ENCODE assay signal across 11 mouse cellular contexts in genomic region chr6:59667356-59667755, GRCm38 (mm10).
A peak's percentile ranks its signal among the peaks of the same experiment; 100 is the strongest.
DNase-seq lines count a peak whose midpoint lies in the region; ATAC-seq and TF ChIP-seq lines count a peak whose summit lies in the region.
"Had no signal": no experiment of that assay in that cellular context is flagged by ENCODE, and none has a peak within 500 bp of the region (broad histone marks: within the 10 kb centered on the region; RNA-seq: fewer than 3 reads in every experiment).

No protein-coding gene starts in this region.

- no peaks in the 10 kb centered on the region for H3K36me3 ChIP-seq in kidney, embryonic 14.5 days (ENCODE audit: control insufficient read depth, insufficient read depth, low read length)
- no peaks in the 10 kb centered on the region for H3K36me3 ChIP-seq in midbrain, postnatal 0 days (ENCODE audit: insufficient read depth, low read length)
- no peaks in the 10 kb centered on the region for H3K36me3 ChIP-seq in midbrain, embryonic 16.5 days (ENCODE audit: control insufficient read depth, insufficient read depth, low read length)
- H3K36me3 ChIP-seq: heart, embryonic 10.5 days; hindbrain, embryonic 12.5 days; limb, embryonic 15.5 days had no signal

- no peaks in the 10 kb centered on the region for H3K27me3 ChIP-seq in kidney, embryonic 14.5 days (ENCODE audit: control insufficient read depth, insufficient read depth, low read length)
- no peaks in the 10 kb centered on the region for H3K27me3 ChIP-seq in midbrain, postnatal 0 days (ENCODE audit: insufficient read depth, low read length)
- H3K27me3 ChIP-seq in midbrain, embryonic 16.5 days (ENCODE audit: control insufficient read depth, insufficient read depth, low read depth, low read length) = no peaks in the 10 kb centered on the region
- H3K27me3 ChIP-seq: hindbrain, embryonic 12.5 days; limb, embryonic 15.5 days; Patski had no signal

- H3K4me1 ChIP-seq in kidney, embryonic 14.5 days (ENCODE audit: control insufficient read depth, insufficient read depth, low read length) = no peaks in the 10 kb centered on the region
- no peaks in the 10 kb centered on the region for H3K4me1 ChIP-seq in midbrain, postnatal 0 days (ENCODE audit: insufficient read depth, low read length)
- H3K4me1 ChIP-seq in midbrain, embryonic 16.5 days (ENCODE audit: control insufficient read depth, insufficient read depth, low read length) = no peaks in the 10 kb centered on the region
- H3K4me1 ChIP-seq: heart, embryonic 10.5 days; hindbrain, embryonic 12.5 days; limb, embryonic 15.5 days had no signal

- H3K4me2 ChIP-seq in kidney, embryonic 14.5 days (replicated peaks; ENCODE audit: low read depth, low read length) = no peak overlapping the region
- H3K4me2 ChIP-seq in midbrain, postnatal 0 days (ENCODE audit: low read depth, low read length, poor library complexity, severe bottlenecking) = no peak overlapping the region
- no peak overlapping the region for H3K4me2 ChIP-seq in midbrain, embryonic 16.5 days (ENCODE audit: low read length)
- H3K4me2 ChIP-seq: hindbrain, embryonic 12.5 days; limb, embryonic 15.5 days had no signal

- H3K9me3 ChIP-seq in kidney, embryonic 14.5 days (ENCODE audit: control insufficient read depth, low read length) = no peaks in the 10 kb centered on the region; the same call in 1 of the 2 replicates
- 0 out of 2 replicates have a peak, but pooled peaks cover 3% of the 10 kb centered on the region for H3K9me3 ChIP-seq in midbrain, postnatal 0 days (ENCODE audit: low read length)
- no peaks in the 10 kb centered on the region for H3K9me3 ChIP-seq in midbrain, embryonic 16.5 days (replicated peaks; ENCODE audit: control insufficient read depth, low read length, poor library complexity, severe bottlenecking)
- H3K9me3 ChIP-seq: heart, embryonic 10.5 days; hindbrain, embryonic 12.5 days; limb, embryonic 15.5 days had no signal

- peak; percentile 23 for DNase-seq in kidney, adult 18-20 months
- DNase-seq in midbrain, postnatal 0 days (ENCODE audit: low spot score) = no peak
- DNase-seq in ZHBTc4 (ENCODE audit: low read depth, low spot score) = peak; percentile 48
- DNase-seq in urinary bladder, adult 2 months (ENCODE audit: low spot score) = no peak
- DNase-seq in layer of hippocampus, postnatal 10 days (ENCODE audit: low spot score in 2 of 2) = no peak

- TF ChIP-seq CTCF in midbrain, postnatal 0 days (IDR thresholded peaks at IDR 0.05) = peak; percentile 18; the same call in 1 of the 2 replicates

- H3K4me3 ChIP-seq in kidney, embryonic 14.5 days (ENCODE audit: low read length) = no peak overlapping the region
- no peak overlapping the region for H3K4me3 ChIP-seq in midbrain, postnatal 0 days (ENCODE audit: low read depth, low read length)
- H3K4me3 ChIP-seq in midbrain, embryonic 16.5 days (ENCODE audit: low read depth, low read length) = no peak overlapping the region
- H3K4me3 ChIP-seq: heart, embryonic 10.5 days; hindbrain, embryonic 12.5 days; limb, embryonic 15.5 days had no signal

- H3K27ac ChIP-seq in kidney, embryonic 14.5 days (ENCODE audit: low read depth, low read length) = no peak overlapping the region
- H3K27ac ChIP-seq in midbrain, postnatal 0 days (ENCODE audit: low read depth, low read length) = no peak overlapping the region
- H3K27ac ChIP-seq in midbrain, embryonic 16.5 days (ENCODE audit: low read length) = no peak overlapping the region
- H3K27ac ChIP-seq: heart, embryonic 10.5 days; hindbrain, embryonic 12.5 days; limb, embryonic 15.5 days had no signal

- H3K9ac ChIP-seq in kidney, embryonic 14.5 days (ENCODE audit: low read depth, low read length) = no peak overlapping the region
- H3K9ac ChIP-seq in midbrain, postnatal 0 days (replicated peaks; ENCODE audit: low read length, poor library complexity, severe bottlenecking) = no peak overlapping the region
- no peak overlapping the region for H3K9ac ChIP-seq in midbrain, embryonic 16.5 days (ENCODE audit: low read depth, low read length)
- H3K9ac ChIP-seq: hindbrain, embryonic 12.5 days; limb, embryonic 15.5 days had no signal

- no peak for ATAC-seq in kidney, embryonic 14.5 days (ENCODE audit: low FRiP score, low TSS enrichment)
- no peak for ATAC-seq in midbrain, postnatal 0 days (ENCODE audit: low FRiP score)
- ATAC-seq in midbrain, embryonic 16.5 days = no peak
- ATAC-seq: Patski had no signal

- 64% methylated on average over 3 of the region's 3 CpGs for WGBS in kidney, embryonic 14.5 days
- 63% methylated on average over 3 of the region's 3 CpGs for WGBS in midbrain, postnatal 0 days
- whole genome bisulfite sequencing in midbrain, embryonic 16.5 days = 72% methylated on average over 3 of the region's 3 CpGs

Comparison
In these comparisons a context has a peak if more than half of its experiments do, and no peak if none do; other contexts are left out.
1. DNase-seq: peak in kidney, adult 18-20 months (single experiment) and ZHBTc4 (single experiment); none in midbrain, postnatal 0 days (single experiment), urinary bladder, adult 2 months (single experiment) and layer of hippocampus, postnatal 10 days (0 of 2).